Mouse (Mus musculus) ES-Bruce4 (cell line): ENCODE data around the gene Siah1b.

Source experiments
- CTCF ChIP-seq: IDR thresholded peaks from one replicate; pipeline ENCODE4 v1.8.1; 2011; ENCODE audit warnings: low read depth, low read length
- EP300 ChIP-seq: IDR thresholded peaks from 2 replicates; pipeline ENCODE4 v1.6.1; 2011; ENCODE audit warnings: low read depth, low read length; ENCODE audit not compliant: insufficient read depth
- POLR2A ChIP-seq: IDR thresholded peaks from one replicate; pipeline ENCODE4 v1.8.1; 2011; ENCODE audit warnings: low read length; ENCODE audit not compliant: insufficient read depth

DNA sequence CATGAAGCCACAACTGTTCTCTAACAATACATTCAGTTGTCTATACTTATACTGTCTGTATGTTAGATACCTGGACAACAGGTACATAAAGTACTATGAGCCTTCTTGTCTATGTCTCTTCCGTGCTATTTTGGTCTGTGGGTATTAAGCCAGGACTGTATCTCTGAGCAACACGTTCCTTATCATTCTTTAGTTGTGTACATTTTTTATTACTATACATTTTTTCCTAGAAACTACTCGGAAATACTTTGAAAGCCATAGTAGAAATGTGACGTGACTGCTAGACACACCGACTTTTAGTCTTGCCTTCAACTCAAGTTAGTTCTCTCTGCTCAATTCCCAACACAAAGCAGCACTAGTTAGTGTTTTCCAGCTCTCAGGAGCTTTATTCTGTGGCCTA is 17.1 kb upstream of the Siah1b start:
- TF ChIP-seq CTCF (no peak), EP300 (no peak), POLR2A (no peak)
